Mouse (Mus musculus) heart, adult 18-20 months (tissue): Measurements from ENCODE around the gene Tmem86a. TPM values are rescaled to one million over a fixed set of nuclear protein-coding genes. Genes with fewer than 3 reads are reported as not detected.

ENCODE experiments used
- DNase-seq, 2 experiments: peaks; one replicate each; pipeline ENCODE4 v3.0.0; 2021 to 2022; ENCODE audit warnings: mixed read lengths in 1 of 2
- total RNA-seq, 2 experiments: library from RNA; stranded (reverse); gene quantifications; 2 replicates each; pipeline ENCODE4 v1.2.3; 2021

The Tmem86a gene
- total RNA-seq, 2 experiments from 2014 or later, result 19.7 to 20.8 TPM

- DNase-seq, result no peak
These were observed 22.9 kb upstream of the Tmem86a start for GRCm38 (mm10) chr7:47027520-47027919.

- no peak for DNase-seq
These were observed 19.7 kb upstream of the Tmem86a start for GRCm38 (mm10) chr7:47030517-47031193.

- no peak for DNase-seq
These were observed 19.0 kb upstream of the Tmem86a start for GRCm38 (mm10) chr7:47031371-47031770.

- DNase-seq, result no peak
These were observed 15.5 kb upstream of the Tmem86a start for GRCm38 (mm10) chr7:47034785-47035384.

GRCm38 (mm10) chr7:47035426-47035825 lies 15.0 kb upstream of the Tmem86a start:
- no peak for DNase-seq

- DNase-seq, result no peak
These were observed 8.7 kb upstream of the Tmem86a start for GRCm38 (mm10) chr7:47041706-47042105.

GRCm38 (mm10) chr7:47042121-47042520 lies 8.3 kb upstream of the Tmem86a start:
- no peak for DNase-seq

- peak in 1 of 2 experiments; percentile 22 for DNase-seq
These were observed 7.4 kb upstream of the Tmem86a start for GRCm38 (mm10) chr7:47042823-47043490.

- peak; percentile 72 to 75 for DNase-seq
These were observed 365 bp downstream of the Tmem86a start for GRCm38 (mm10) chr7:47050766-47051165.

GRCm38 (mm10) chr7:47051404-47052151 lies 1.2 kb downstream of the Tmem86a start:
- peak; percentile 62 to 85 for DNase-seq

- peak; percentile 77 for DNase-seq
These were observed 1.9 kb downstream of the Tmem86a start for GRCm38 (mm10) chr7:47052276-47052675.

- DNase-seq, result peak; percentile 53 to 56
These were observed 2.9 kb downstream of the Tmem86a start for GRCm38 (mm10) chr7:47053287-47053686.

- DNase-seq, result peak; percentile 78 to 79
These were observed 4.3 kb downstream of the Tmem86a start for GRCm38 (mm10) chr7:47054666-47055065.

- peak; percentile 26 to 63 for DNase-seq
These were observed 5.3 kb downstream of the Tmem86a start for GRCm38 (mm10) chr7:47055744-47056143.

- no peak for DNase-seq
These were observed 5.9 kb downstream of the Tmem86a start for GRCm38 (mm10) chr7:47056273-47056672.

- DNase-seq, result no peak
These were observed 8.9 kb downstream of the Tmem86a start for GRCm38 (mm10) chr7:47059339-47059738.

- DNase-seq, result no peak
These were observed 11.2 kb downstream of the Tmem86a start for GRCm38 (mm10) chr7:47061560-47061959.

GRCm38 (mm10) chr7:47066942-47067341 lies 16.5 kb downstream of the Tmem86a start:
- DNase-seq, result no peak

GRCm38 (mm10) chr7:47067879-47068278 lies 17.5 kb downstream of the Tmem86a start:
- DNase-seq, result peak in 1 of 2 experiments; percentile 70

- DNase-seq, result no peak
These were observed 22.1 kb downstream of the Tmem86a start for GRCm38 (mm10) chr7:47072551-47072950.

GRCm38 (mm10) chr7:47073536-47074521 lies 23.4 kb downstream of the Tmem86a start:
- DNase-seq, result no peak
